ENCODE assay signal across 8 mouse cellular contexts in the genomic region with DNA sequence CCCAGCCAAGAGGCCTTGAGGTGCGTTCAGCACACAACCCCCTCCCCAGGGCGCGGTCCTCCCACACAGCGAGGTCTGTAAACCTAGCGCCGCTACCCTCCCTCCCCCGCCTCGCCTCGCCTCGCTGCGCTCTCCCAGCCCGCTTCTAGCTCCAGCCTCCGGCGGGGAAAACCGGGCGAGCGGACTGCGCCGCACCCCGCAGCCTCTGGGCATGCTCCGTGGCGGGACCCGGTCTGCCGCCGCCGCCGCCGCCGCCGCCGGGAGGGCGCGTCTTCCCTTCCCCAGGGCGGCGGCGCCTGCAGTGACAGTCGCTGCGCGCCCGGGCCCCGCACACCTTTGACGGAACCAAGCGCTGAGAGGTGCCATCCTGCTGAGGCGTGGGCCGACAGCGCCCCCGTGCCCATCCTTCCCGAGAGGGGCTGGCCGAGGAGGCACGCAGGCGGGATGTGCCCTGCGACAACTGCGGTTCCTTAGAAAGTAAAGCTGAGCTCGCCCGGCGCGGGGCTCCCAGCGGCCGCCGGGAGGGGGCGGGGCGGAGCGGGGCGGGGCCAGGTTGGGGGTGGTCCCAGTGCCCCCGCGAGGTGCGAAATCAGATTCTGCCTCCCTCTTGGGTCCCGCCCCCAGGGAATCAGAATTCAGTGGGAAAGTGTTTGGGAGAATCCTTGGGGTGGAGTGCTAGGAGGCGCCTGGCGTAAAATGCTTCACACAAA.
DNase-seq lines count a peak whose midpoint lies in the region; ATAC-seq and TF ChIP-seq lines count a peak whose summit lies in the region.

No protein-coding gene starts in this region.

- no peak overlapping the region; the same call in 1 of the 2 replicates for H3K27ac ChIP-seq in bone marrow, adult 2 months (ENCODE audit: control insufficient read depth, insufficient read depth, low read depth, low read length, poor library complexity)
- peak overlapping the region; percentile 87 for H3K27ac ChIP-seq in embryonic facial prominence, embryonic 15.5 days (replicated peaks)
- peak overlapping the region; percentile 97 for H3K27ac ChIP-seq in heart, adult 2 months
- H3K27ac ChIP-seq in limb, embryonic 11.5 days (replicated peaks; ENCODE audit: low read depth, low read length): peak overlapping the region; percentile 83
- peak overlapping the region; percentile 57 for H3K27ac ChIP-seq in midbrain, embryonic 11.5 days (ENCODE audit: low read depth, low read length)
- H3K27ac ChIP-seq in spleen, adult 2 months (ENCODE audit: insufficient read depth, low read length): peak overlapping the region; percentile 66

- TF ChIP-seq EP300 in heart, adult 2 months (IDR thresholded peaks at IDR 0.05; ENCODE audit: insufficient read depth, low read depth, low read length): no peak

- 1% methylated on average over 66 of the region's 70 CpGs for WGBS in bone marrow, adult 2 months
- 1% methylated on average over 59 of the region's 70 CpGs for WGBS in embryonic facial prominence, embryonic 15.5 days
- 1% methylated on average over 62 of the region's 70 CpGs for WGBS in heart, adult 2 months
- WGBS in limb, embryonic 11.5 days: under 1% methylated on average over 45 of the region's 70 CpGs
- under 1% methylated on average over 63 of the region's 70 CpGs for WGBS in midbrain, embryonic 11.5 days
- 1% methylated on average over 70 of the region's 70 CpGs for WGBS in spleen, adult 2 months

- intact Hi-C loops in heart, adult 2 months (cut with DNase I): loop anchor here (2.0 to 5.0 kb wide), 4 partner anchors 15 to 94 kb away; no protein-coding TSS in a partner anchor

- peak overlapping the region; percentile 39 for H3K9ac ChIP-seq in embryonic facial prominence, embryonic 15.5 days
- H3K9ac ChIP-seq in heart, adult 2 months (ENCODE audit: low read depth, low read length): peak overlapping the region; percentile 99
- peak overlapping the region; percentile 76 for H3K9ac ChIP-seq in limb, embryonic 11.5 days (ENCODE audit: low read length)
- H3K9ac ChIP-seq in midbrain, embryonic 11.5 days (ENCODE audit: low read length): peak overlapping the region; percentile 71

- H3K27me3 ChIP-seq in embryonic facial prominence, embryonic 15.5 days: no peaks in the 10 kb centered on the region
- H3K27me3 ChIP-seq in heart, adult 2 months (ENCODE audit: control insufficient read depth, insufficient read depth, low read length): no peaks in the 10 kb centered on the region
- H3K27me3 ChIP-seq in limb, embryonic 11.5 days (ENCODE audit: control insufficient read depth, insufficient read depth, low read length): no peaks in the 10 kb centered on the region
- peaks cover 9% of the 10 kb centered on the region; the same call in 1 of the 2 replicates for H3K27me3 ChIP-seq in midbrain, embryonic 11.5 days (ENCODE audit: control insufficient read depth, insufficient read depth, low read length)
- peaks cover 17% of the 10 kb centered on the region for H3K27me3 ChIP-seq in spleen, adult 2 months (ENCODE audit: control insufficient read depth, insufficient read depth, low read length)

- no peaks in the 10 kb centered on the region for H3K4me1 ChIP-seq in bone marrow, adult 2 months (ENCODE audit: control insufficient read depth, insufficient read depth, low read length)
- H3K4me1 ChIP-seq in embryonic facial prominence, embryonic 15.5 days: peaks cover 29% of the 10 kb centered on the region
- peaks cover 7% of the 10 kb centered on the region for H3K4me1 ChIP-seq in heart, adult 2 months (ENCODE audit: control insufficient read depth, insufficient read depth, low read length)
- peaks cover 21% of the 10 kb centered on the region for H3K4me1 ChIP-seq in limb, embryonic 11.5 days (ENCODE audit: control insufficient read depth, insufficient read depth, low read length)
- H3K4me1 ChIP-seq in midbrain, embryonic 11.5 days (ENCODE audit: control insufficient read depth, insufficient read depth, low read length): peaks cover 11% of the 10 kb centered on the region
- peaks cover 4% of the 10 kb centered on the region; the same call in 1 of the 2 replicates for H3K4me1 ChIP-seq in spleen, adult 2 months (ENCODE audit: control insufficient read depth, insufficient read depth, insufficient read length)

- TF ChIP-seq CTCF in bone marrow, adult 2 months (IDR thresholded peaks at IDR 0.05; ENCODE audit: control insufficient read depth, insufficient read depth, low read length): no peak
- peak; percentile 54 for TF ChIP-seq CTCF in heart, adult 2 months (IDR thresholded peaks at IDR 0.05)
- no peak for TF ChIP-seq CTCF in spleen, adult 2 months (IDR thresholded peaks at IDR 0.05; ENCODE audit: extremely low read depth, insufficient read depth, insufficient read length, insufficient replicate concordance)

- H3K4me2 ChIP-seq in embryonic facial prominence, embryonic 15.5 days (replicated peaks): peak overlapping the region; percentile 99
- H3K4me2 ChIP-seq in limb, embryonic 11.5 days (ENCODE audit: low read depth, severe bottlenecking): peak overlapping the region; percentile 91
- peak overlapping the region; percentile 75 for H3K4me2 ChIP-seq in midbrain, embryonic 11.5 days

- no peaks in the 10 kb centered on the region for H3K9me3 ChIP-seq in embryonic facial prominence, embryonic 15.5 days (replicated peaks)
- no peaks in the 10 kb centered on the region for H3K9me3 ChIP-seq in limb, embryonic 11.5 days (ENCODE audit: control insufficient read depth, low read length)
- no peaks in the 10 kb centered on the region for H3K9me3 ChIP-seq in midbrain, embryonic 11.5 days (ENCODE audit: control insufficient read depth, low read length)

- peaks cover 2% of the 10 kb centered on the region; the same call in 1 of the 2 replicates for H3K79me2 ChIP-seq in heart, adult 2 months (replicated peaks; ENCODE audit: control insufficient read depth, insufficient read depth, low read length)

- no peak for TF ChIP-seq POLR2A in bone marrow, adult 2 months (IDR thresholded peaks at IDR 0.05; ENCODE audit: borderline replicate concordance, control insufficient read depth, low read depth, low read length)
- TF ChIP-seq POLR2A in heart, adult 2 months (IDR thresholded peaks at IDR 0.05; ENCODE audit: insufficient read depth, low read depth, low read length): peak; percentile 83
- no peak for TF ChIP-seq POLR2A in spleen, adult 2 months (IDR thresholded peaks at IDR 0.05; ENCODE audit: low read depth, low read length)

- peak; percentile 88 for DNase-seq in heart, adult 2 months
- peak; percentile 88 for DNase-seq in kidney, adult 18-20 months
- peak; percentile 91 for DNase-seq in limb, embryonic 11.5 days (ENCODE audit: low spot score)
- peak; percentile 98 for DNase-seq in midbrain, embryonic 11.5 days (ENCODE audit: low spot score, missing footprints)
- peak in 1 of 2 experiments; percentile 5 for DNase-seq in spleen, adult 2 months (ENCODE audit: low read depth in 1 of 2, low spot score in 2 of 2)

- peak overlapping the region; percentile 75 for H3K4me3 ChIP-seq in bone marrow, adult 2 months (replicated peaks; ENCODE audit: control insufficient read depth, low read depth, low read length)
- peak overlapping the region; percentile 57 for H3K4me3 ChIP-seq in embryonic facial prominence, embryonic 15.5 days (replicated peaks)
- H3K4me3 ChIP-seq in heart, adult 2 months: peak overlapping the region; percentile 88
- H3K4me3 ChIP-seq in limb, embryonic 11.5 days (ENCODE audit: low read depth, low read length): peak overlapping the region; percentile 66
- peak overlapping the region; percentile 54 for H3K4me3 ChIP-seq in midbrain, embryonic 11.5 days (ENCODE audit: low read depth, low read length)
- H3K4me3 ChIP-seq in spleen, adult 2 months (ENCODE audit: extremely low read depth, insufficient read depth, insufficient read length): peak overlapping the region; percentile 65

- no peaks in the 10 kb centered on the region for H3K36me3 ChIP-seq in embryonic facial prominence, embryonic 15.5 days
- H3K36me3 ChIP-seq in heart, adult 2 months (ENCODE audit: control insufficient read depth, insufficient read depth, low read length): peaks cover 10% of the 10 kb centered on the region
- no peaks in the 10 kb centered on the region for H3K36me3 ChIP-seq in limb, embryonic 11.5 days (ENCODE audit: control insufficient read depth, insufficient read depth, low read length)
- no peaks in the 10 kb centered on the region for H3K36me3 ChIP-seq in midbrain, embryonic 11.5 days (ENCODE audit: control insufficient read depth, insufficient read depth, low read length)
- no peaks in the 10 kb centered on the region for H3K36me3 ChIP-seq in spleen, adult 2 months (ENCODE audit: control insufficient read depth, insufficient read depth, low read length)

- ATAC-seq in embryonic facial prominence, embryonic 15.5 days (ENCODE audit: insufficient number of reproducible peaks, low FRiP score, low TSS enrichment, low read depth): peak; percentile 77
- ATAC-seq in limb, embryonic 11.5 days (ENCODE audit: insufficient number of reproducible peaks, low FRiP score, low TSS enrichment, low read depth): peak; percentile 61
- peak; percentile 87 for ATAC-seq in midbrain, embryonic 11.5 days (ENCODE audit: low FRiP score)
- no peak for ATAC-seq in inflammation-experienced regulatory T-cells, adult 6 months

Comparison
In these comparisons a context has a peak if more than half of its experiments do, and no peak if none do; other contexts are left out.
1. H3K9ac ChIP-seq: peak in every context shown above with its lines; median percentile 99 in heart, adult 2 months; 76 in limb, embryonic 11.5 days; 71 in midbrain, embryonic 11.5 days; 39 in embryonic facial prominence, embryonic 15.5 days.